Mouse (Mus musculus) adrenal gland, postnatal 10 days (tissue): ENCODE results near the gene Hexa. TPM values are rescaled to one million over a fixed set of nuclear protein-coding genes. Genes with fewer than 3 reads are reported as not detected.

Experiments
- DNase-seq: peaks from one replicate; pipeline ENCODE4 v3.0.0; 2021; ENCODE audit warnings: mixed read lengths
- long read RNA-seq, 2 experiments: library from polyadenylated mRNA; stranded (forward); transcript quantifications; one replicate each; pipeline ENCODE4 v2.0.0; 2021
- total RNA-seq, 2 experiments: library from RNA; stranded (reverse); gene quantifications; 2 replicates each; pipeline ENCODE4 v1.2.3; 2021

The Hexa gene
- 10 to 100 TPM; 70.7 to 71.7 TPM for total RNA-seq
- long read RNA-seq, experiment 1, transcript Hexa-201 (14 exons, 1,996 nt) = major isoform, 77 of 96 reads
- long read RNA-seq, experiment 1, partial matches to known transcripts = 16 of 96 reads
- long read RNA-seq, experiment 1, other reads (novel, unspliced or antisense) = 3 of 96 reads
- long read RNA-seq, experiment 2, transcript Hexa-201 (14 exons, 1,996 nt) = major isoform, 69 of 82 reads
- long read RNA-seq, experiment 2, partial matches to known transcripts = 6 of 82 reads
- long read RNA-seq, experiment 2, other reads (novel, unspliced or antisense) = 7 of 82 reads

- DNase-seq = peak; percentile 89
These were observed at the start of gene Hexa, which contains the start of gene Tmem202 for GRCm38 (mm10) chr9:59539441-59540137. Gene Hexa, plus strand, starts transcription at chr9:59539540. Gene Tmem202, minus strand, starts transcription at chr9:59539847.

- DNase-seq = no peak
These were observed 31.2 kb upstream of the Hexa start for GRCm38 (mm10) chr9:59508146-59508545.

GRCm38 (mm10) chr9:59512381-59512780 is 27.0 kb upstream of the Hexa start:
- no peak for DNase-seq

- no peak for DNase-seq
These were observed 24.3 kb upstream of the Hexa start for GRCm38 (mm10) chr9:59515069-59515468.

GRCm38 (mm10) chr9:59517127-59517526 is 22.2 kb upstream of the Hexa start:
- DNase-seq = no peak

- DNase-seq = peak; percentile 86
These were observed 20.4 kb upstream of the Hexa start for GRCm38 (mm10) chr9:59518976-59519375.

- no peak for DNase-seq
These were observed 19.9 kb upstream of the Hexa start for GRCm38 (mm10) chr9:59519396-59519795.

- peak; percentile 8 for DNase-seq
These were observed 16.4 kb upstream of the Hexa start for GRCm38 (mm10) chr9:59522906-59523305.

- no peak for DNase-seq
These were observed 12.6 kb upstream of the Hexa start for GRCm38 (mm10) chr9:59526727-59527126.

GRCm38 (mm10) chr9:59527580-59527979 is 11.8 kb upstream of the Hexa start:
- peak; percentile 30 for DNase-seq

- no peak for DNase-seq
These were observed 11.1 kb upstream of the Hexa start for GRCm38 (mm10) chr9:59528274-59528673.

- no peak for DNase-seq
These were observed 7.7 kb upstream of the Hexa start for GRCm38 (mm10) chr9:59531645-59532044.

- no peak for DNase-seq
These were observed 5.9 kb upstream of the Hexa start for GRCm38 (mm10) chr9:59533422-59533821.

GRCm38 (mm10) chr9:59533889-59534288 is 5.5 kb upstream of the Hexa start:
- peak; percentile 68 for DNase-seq

- DNase-seq = peak; percentile 62
These were observed 1.7 kb upstream of the Hexa start for GRCm38 (mm10) chr9:59537651-59538050.

- DNase-seq = no peak
These were observed 2.3 kb downstream of the Hexa start for GRCm38 (mm10) chr9:59541617-59542016.

GRCm38 (mm10) chr9:59542766-59543324 is 3.5 kb downstream of the Hexa start:
- DNase-seq = no peak

- no peak for DNase-seq
These were observed 5.4 kb downstream of the Hexa start for GRCm38 (mm10) chr9:59544739-59545138.

- DNase-seq = no peak
These were observed 8.5 kb downstream of the Hexa start for GRCm38 (mm10) chr9:59547869-59548268.

- no peak for DNase-seq
These were observed 9.7 kb downstream of the Hexa start for GRCm38 (mm10) chr9:59548961-59549487.

GRCm38 (mm10) chr9:59550077-59550476 is 10.7 kb downstream of the Hexa start:
- no peak for DNase-seq

- DNase-seq = no peak
These were observed 11.7 kb downstream of the Hexa start for GRCm38 (mm10) chr9:59551017-59551416.

- peak; percentile 60 for DNase-seq
These were observed 12.3 kb downstream of the Hexa start for GRCm38 (mm10) chr9:59551620-59552031.
